Mouse (Mus musculus): ENCODE data around the gene Lnpep. TPM values are rescaled to one million over a fixed set of nuclear protein-coding genes. Genes with fewer than 3 reads are reported as not detected.

Lnpep gene
- total and polyA plus RNA-seq, 3 experiments, result 33.6 to 40.8 (median 34.6) TPM

DNA sequence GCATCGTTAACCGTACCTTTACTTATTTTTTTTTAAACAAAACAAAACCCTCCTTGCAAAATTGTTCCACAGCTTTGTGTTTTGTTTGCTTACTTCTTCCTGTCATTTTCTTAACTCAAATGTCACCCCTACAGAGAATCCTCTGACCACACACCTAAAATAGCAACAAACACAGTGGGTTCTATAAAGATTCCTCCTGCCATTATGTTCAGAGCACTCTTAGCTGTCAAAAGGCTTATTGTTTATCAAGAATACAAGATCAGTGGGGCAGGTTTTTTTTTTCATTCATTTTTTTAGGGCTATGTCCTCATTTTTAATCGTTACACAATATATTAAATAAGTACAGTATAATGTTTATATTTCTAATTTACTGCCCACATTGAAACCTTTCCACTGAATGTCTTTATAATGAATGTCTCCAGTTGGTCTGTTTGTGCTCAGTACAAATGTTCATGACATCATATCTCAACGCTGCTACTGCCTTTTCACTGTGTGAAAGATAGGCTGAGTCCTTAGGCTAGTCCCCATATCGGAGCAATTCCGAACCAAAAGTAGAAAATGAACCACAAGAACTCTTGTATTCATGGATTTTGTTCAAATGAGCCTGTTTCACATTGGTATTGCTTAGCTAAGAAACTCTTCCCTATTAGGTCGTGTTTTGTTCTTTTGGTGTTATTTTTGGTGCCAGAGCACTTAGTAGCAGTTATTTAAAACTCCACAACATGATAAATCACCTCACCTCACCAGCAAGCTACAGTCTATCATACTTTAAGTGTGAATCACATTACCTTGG, 1.2 kb upstream of the Lnpep start:
- DNase-seq (ENCODE audit: extremely low read depth), result no peak
- Histone ChIP-seq H3K9ac (ENCODE audit: insufficient read depth, low read depth) (peak overlapping the region; percentile 83), H3K36me3 (replicated peaks in 1 of 2; ENCODE audit: control insufficient read depth in 1 of 2, insufficient read depth in 1 of 2, low read length in 1 of 2) (no peaks in the 10 kb centered on the region), H3K79me2 (replicated peaks; ENCODE audit: control insufficient read depth, extremely low read depth, insufficient read depth, poor library complexity, severe bottlenecking) (peaks cover 26% of the 10 kb centered on the region), H3K4me3 (replicated peaks in 1 of 3; ENCODE audit: low read depth in 2 of 3, low read length in 2 of 3, poor library complexity in 1 of 3) (peak overlapping the region; percentile 39 to 96 (median 81)), H3K27me3 (replicated peaks) (no peaks in the 10 kb centered on the region), H3K4me2 (ENCODE audit: insufficient read depth, low read depth, poor library complexity, severe bottlenecking) (peak overlapping the region; percentile 91), H3K27ac (ENCODE audit: insufficient read depth, low read depth) (peak overlapping the region; percentile 97), H3K4me1 (ENCODE audit: control insufficient read depth in 1 of 2, insufficient read depth in 2 of 2) (peaks cover 0 to 11% of the 10 kb centered on the region in 2 experiments; a peak in 1 of 4 replicates), H3K9me3 (replicated peaks; ENCODE audit: low read length) (peaks cover 2% of the 10 kb centered on the region)
- dilution Hi-C loops (cut with MboI; ENCODE audit: extremely low pct_ligation_motif_present, extremely low pct_unique_long_range_greater_than_20kb, low sequenced_read_pairs), result no loop called here
- in situ Hi-C loops (cut with MboI; ENCODE audit: low pct_ligation_motif_present, low pct_unique_long_range_greater_than_20kb, low sequenced_read_pairs), result no loop called here
- TF ChIP-seq RAD21 (IDR thresholded peaks at IDR 0.05; ENCODE audit: low read depth, low read length), result no peak
- peak; percentile 63; the same call in 1 of the 2 replicates for TF ChIP-seq SIN3A (IDR thresholded peaks at IDR 0.05; ENCODE audit: low read length)
- TF ChIP-seq MYC (IDR thresholded peaks at IDR 0.05; ENCODE audit: low read depth, low read length), result no peak
- TF ChIP-seq CHD1 (IDR thresholded peaks at IDR 0.05; ENCODE audit: low read depth, low read length), result peak; percentile 77; the same call in 1 of the 2 replicates
- TF ChIP-seq JUN (IDR thresholded peaks at IDR 0.05; ENCODE audit: insufficient read depth, low read depth, low read length), result no peak
- TF ChIP-seq ZNF384 (IDR thresholded peaks at IDR 0.05; ENCODE audit: low read depth, low read length), result no peak
- no peak for TF ChIP-seq IRF4 (IDR thresholded peaks at IDR 0.05; ENCODE audit: low read depth, low read length)
- TF ChIP-seq RCOR1 (conservative IDR thresholded peaks at IDR 0.05; ENCODE audit: low read depth, low read length), result no peak
- no peak for TF ChIP-seq ZMIZ1 (IDR thresholded peaks at IDR 0.05; ENCODE audit: low read depth, low read length)
- TF ChIP-seq MEF2A (IDR thresholded peaks at IDR 0.05; ENCODE audit: borderline replicate concordance, low read depth, low read length), result peak; percentile 71; the same call in 1 of the 2 replicates

DNA sequence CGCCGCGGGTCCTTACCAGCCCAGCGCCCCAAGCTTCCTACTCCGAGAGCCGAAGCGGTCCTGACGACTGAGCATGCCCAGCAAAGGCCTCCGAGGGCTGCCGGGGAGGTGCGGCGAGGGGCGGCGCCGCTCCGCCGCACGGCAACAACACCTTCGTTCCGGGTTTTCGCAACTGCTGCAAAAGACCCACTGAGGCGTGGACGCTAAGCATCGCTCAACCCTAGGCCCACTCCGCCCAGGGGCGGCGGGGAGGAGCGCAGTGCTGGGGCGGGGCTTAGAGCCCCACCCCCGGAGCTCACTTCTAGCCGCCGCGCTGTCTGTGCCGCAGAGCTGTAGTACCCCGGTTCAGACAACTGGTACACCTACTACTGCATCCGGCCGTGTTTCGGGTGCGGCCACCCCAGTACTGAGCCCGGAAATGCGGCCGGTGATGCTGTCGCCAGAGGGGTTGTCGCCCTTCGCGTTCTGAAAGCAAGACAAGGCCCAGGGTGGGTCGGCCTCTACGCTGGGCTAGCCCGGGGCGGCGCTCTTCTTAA, 361 bp downstream of the Lnpep start:
- Histone ChIP-seq H3K27me3 (replicated peaks) (no peaks in the 10 kb centered on the region), H3K79me2 (replicated peaks; ENCODE audit: control insufficient read depth, extremely low read depth, insufficient read depth, poor library complexity, severe bottlenecking) (peaks cover 30% of the 10 kb centered on the region), H3K4me1 (ENCODE audit: control insufficient read depth in 1 of 2, insufficient read depth in 2 of 2) (peaks cover 0 to 11% of the 10 kb centered on the region in 2 experiments; a peak in 1 of 4 replicates), H3K9ac (ENCODE audit: insufficient read depth, low read depth) (peak overlapping the region; percentile 90), H3K27ac (ENCODE audit: insufficient read depth, low read depth) (peak overlapping the region; percentile 97), H3K9me3 (replicated peaks; ENCODE audit: low read length) (peaks cover 2% of the 10 kb centered on the region), H3K4me2 (ENCODE audit: insufficient read depth, low read depth, poor library complexity, severe bottlenecking) (peak overlapping the region; percentile 0; the same call in 1 of the 2 replicates), H3K4me3 (replicated peaks in 1 of 3; ENCODE audit: low read depth in 2 of 3, low read length in 2 of 3, poor library complexity in 1 of 3) (peak overlapping the region; percentile 93 to 96 (median 93)), H3K36me3 (replicated peaks in 1 of 2; ENCODE audit: control insufficient read depth in 1 of 2, insufficient read depth in 1 of 2, low read length in 1 of 2) (no peaks in the 10 kb centered on the region)
- dilution Hi-C loops (cut with MboI; ENCODE audit: extremely low pct_ligation_motif_present, extremely low pct_unique_long_range_greater_than_20kb, low sequenced_read_pairs) (no loop called here), in situ Hi-C loops (cut with MboI; ENCODE audit: low pct_ligation_motif_present, low pct_unique_long_range_greater_than_20kb, low sequenced_read_pairs) (no loop called here)
- peak; percentile 94 for DNase-seq (ENCODE audit: extremely low read depth)
- no peak; the same call in 1 of the 2 replicates for TF ChIP-seq CHD2 (IDR thresholded peaks at IDR 0.05; ENCODE audit: low read length)
- no peak for TF ChIP-seq RCOR1 (conservative IDR thresholded peaks at IDR 0.05; ENCODE audit: low read depth, low read length)
- TF ChIP-seq NELFE (IDR thresholded peaks at IDR 0.05; ENCODE audit: low read depth, low read length), result peak; percentile 78
- no peak for TF ChIP-seq EP300 (IDR thresholded peaks at IDR 0.05; ENCODE audit: low read length)
- peak; percentile 67; the same call in 1 of the 2 replicates for TF ChIP-seq ZMIZ1 (IDR thresholded peaks at IDR 0.05; ENCODE audit: low read depth, low read length)
- peak; percentile 92 for TF ChIP-seq POLR2A (IDR thresholded peaks at IDR 0.05; ENCODE audit: low read depth, low read length)
- peak; percentile 76 for TF ChIP-seq HCFC1 (IDR thresholded peaks at IDR 0.05; ENCODE audit: low read depth, low read length)
- TF ChIP-seq MAFK (IDR thresholded peaks at IDR 0.05; ENCODE audit: insufficient replicate concordance, low read length), result 0 out of 2 replicates have a peak, but pooled peaks have one; percentile 21
- peak; percentile 72 for TF ChIP-seq MEF2A (IDR thresholded peaks at IDR 0.05; ENCODE audit: borderline replicate concordance, low read depth, low read length)
- peak; percentile 86 for TF ChIP-seq NRF1 (IDR thresholded peaks at IDR 0.05; ENCODE audit: low read depth, low read length)
- no peak for TF ChIP-seq ZKSCAN1 (IDR thresholded peaks at IDR 0.05; ENCODE audit: borderline replicate concordance, low read depth, low read length)
- TF ChIP-seq UBTF (IDR thresholded peaks at IDR 0.05; ENCODE audit: low read depth, low read length), result peak; percentile 96
- peak; percentile 95 for TF ChIP-seq SIN3A (IDR thresholded peaks at IDR 0.05; ENCODE audit: low read length)
- peak; percentile 48; the same call in 1 of the 2 replicates for TF ChIP-seq ETS1 (conservative IDR thresholded peaks at IDR 0.05; ENCODE audit: low read depth, low read length)
- TF ChIP-seq USF1 (IDR thresholded peaks at IDR 0.05; ENCODE audit: low read depth, low read length), result no peak
- TF ChIP-seq GABPA (IDR thresholded peaks at IDR 0.05; ENCODE audit: insufficient replicate concordance, low read depth, low read length), result no peak
- TF ChIP-seq SMC3 (IDR thresholded peaks at IDR 0.05; ENCODE audit: low read depth, low read length), result no peak
- peak; percentile 84 for TF ChIP-seq TBP (conservative IDR thresholded peaks at IDR 0.05; ENCODE audit: low read depth, low read length)
- no peak for TF ChIP-seq PAX5 (IDR thresholded peaks at IDR 0.05; ENCODE audit: low read length)
- no peak; the same call in 1 of the 2 replicates for TF ChIP-seq RAD21 (IDR thresholded peaks at IDR 0.05; ENCODE audit: low read depth, low read length)
- peak; percentile 58; the same call in 1 of the 2 replicates for TF ChIP-seq IRF4 (IDR thresholded peaks at IDR 0.05; ENCODE audit: low read depth, low read length)
- TF ChIP-seq CHD1 (IDR thresholded peaks at IDR 0.05; ENCODE audit: low read depth, low read length), result no peak
- no peak for TF ChIP-seq USF2 (conservative IDR thresholded peaks at IDR 0.05; ENCODE audit: low read depth, low read length)
- no peak for TF ChIP-seq BHLHE40 (IDR thresholded peaks at IDR 0.05; ENCODE audit: low read depth, low read length)
- peak; percentile 55; the same call in 1 of the 2 replicates for TF ChIP-seq MAX (IDR thresholded peaks at IDR 0.05; ENCODE audit: low read length)
